Mouse (Mus musculus) 3T3-L1 (cell line): ENCODE measurements around the gene Rbms1.

Experiments used
- DNase-seq: peaks from one replicate; pipeline ENCODE4 v3.0.0-alpha.2; 2015; ENCODE audit warnings: low read depth, low spot score

Gene Rbms1

DNA sequence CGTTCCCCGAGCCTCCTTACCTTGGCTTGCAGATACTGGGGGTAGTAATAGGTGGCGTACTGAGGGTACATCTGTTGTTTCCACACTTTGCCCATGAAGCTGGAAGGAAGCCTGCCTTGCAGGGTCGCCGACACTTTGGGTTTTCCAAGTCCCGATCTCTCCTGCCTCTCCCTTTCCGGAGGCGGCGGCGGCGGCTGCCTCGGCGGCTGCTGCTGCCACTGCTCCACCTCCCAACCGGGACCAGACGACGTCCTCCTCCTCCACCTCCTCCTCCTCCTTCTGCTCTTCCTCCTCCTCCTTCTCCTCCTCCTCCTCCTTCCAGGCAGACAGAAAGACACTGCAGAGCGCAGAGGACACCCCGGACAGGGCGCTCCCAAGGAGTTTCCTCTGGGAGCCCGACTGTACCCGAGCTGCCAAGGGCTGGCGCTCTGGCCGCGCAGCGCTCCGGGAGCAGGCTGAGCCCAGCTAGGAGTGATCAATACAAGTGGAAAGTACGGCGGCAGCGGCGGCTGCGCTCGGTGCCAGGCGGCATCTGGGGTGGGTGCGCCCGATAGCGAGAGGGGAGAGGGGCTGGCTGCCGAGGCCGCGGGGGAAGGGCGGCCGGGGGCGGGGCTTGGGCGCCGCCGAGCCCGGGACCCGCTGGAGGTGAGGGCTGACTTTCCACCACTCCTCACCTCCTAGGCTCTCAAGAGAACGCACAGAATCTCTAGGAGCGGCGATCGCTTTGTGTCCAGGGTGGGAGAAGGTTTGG is at the start of gene Rbms1:
Rbms1 (minus strand) TSS at position 522 of the 751 bp plus-strand sequence.
- peak; percentile 67 for DNase-seq

DNA sequence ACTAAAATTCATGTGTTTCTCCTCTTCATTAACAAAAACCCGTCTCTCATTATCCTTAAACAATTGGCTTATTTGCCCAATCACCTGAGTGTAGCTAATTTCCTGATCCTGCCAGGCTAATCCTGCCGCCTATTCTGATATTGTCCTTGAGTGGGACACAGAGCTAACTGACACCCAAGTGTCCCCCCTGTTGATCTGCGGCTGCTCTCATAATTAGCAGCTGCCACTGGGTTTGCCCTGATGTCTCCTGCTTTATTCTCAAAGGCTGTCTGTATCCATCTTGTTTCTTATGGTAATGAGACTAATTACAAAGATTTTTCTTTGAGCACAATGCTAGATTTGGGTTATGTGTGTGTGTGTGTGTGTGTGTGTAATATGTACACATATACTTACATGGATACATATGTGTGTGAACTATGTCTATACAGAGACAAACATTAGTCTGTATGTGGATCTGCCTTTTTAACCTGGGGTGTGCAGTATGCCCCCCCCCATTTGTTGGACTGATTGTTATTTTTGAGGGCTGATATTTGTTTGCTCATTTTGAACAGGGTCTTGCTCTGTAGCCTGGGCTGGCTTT is 49.3 kb upstream of the Rbms1 start:
- no peak for DNase-seq

DNA sequence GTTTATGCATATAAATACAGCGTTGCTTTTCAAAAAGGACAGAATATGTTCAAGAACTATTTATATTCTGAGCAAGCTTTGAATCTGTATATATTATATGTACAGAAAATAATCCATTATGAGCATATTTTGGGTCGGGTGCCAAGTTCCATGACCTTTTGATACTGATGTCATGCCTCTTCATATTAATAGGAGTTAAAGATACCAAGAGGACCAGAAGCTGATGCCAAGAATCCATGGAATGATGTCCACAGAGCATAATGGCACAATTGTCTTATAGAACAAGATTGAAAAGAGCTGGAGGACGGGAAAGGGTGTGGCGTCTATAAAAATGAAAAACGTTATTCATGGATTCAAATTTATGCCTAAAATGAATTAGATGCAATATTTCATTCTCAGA is 23.3 kb upstream of the Rbms1 start:
- DNase-seq = peak; percentile 55

- no peak for DNase-seq
Measured at GRCm38 (mm10) chr2:60978538-60979313, 15.7 kb upstream of the Rbms1 start.

DNA sequence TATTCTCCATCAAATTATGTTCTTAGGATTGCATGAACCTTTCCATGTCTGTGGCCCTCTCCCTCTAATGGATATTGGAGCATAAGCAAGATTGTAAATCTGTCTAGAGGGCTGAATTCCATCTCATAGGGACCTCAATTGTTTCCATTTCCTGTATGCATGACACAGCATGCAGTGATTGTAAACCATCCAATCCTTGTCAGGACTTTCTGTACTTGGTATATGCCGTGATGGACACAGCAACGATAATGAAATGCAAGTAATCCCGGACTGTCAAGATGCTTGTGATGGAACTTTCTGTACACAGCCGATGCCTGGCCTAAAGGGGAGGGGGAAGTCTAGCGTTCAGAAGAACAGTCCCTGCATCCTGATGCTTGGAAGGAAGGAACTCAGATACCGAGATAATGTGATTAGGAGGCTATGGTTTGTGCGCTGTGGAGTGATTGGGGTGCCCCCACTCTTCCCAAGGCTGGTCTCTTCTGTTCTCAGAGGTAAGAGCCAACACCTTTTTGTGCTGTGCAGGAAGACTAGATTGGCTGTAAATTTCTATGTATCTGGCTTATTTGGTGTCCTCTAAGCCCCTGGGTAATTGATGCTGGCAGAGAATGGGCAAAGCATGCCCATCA is 9.3 kb upstream of the Rbms1 start:
- DNase-seq = no peak

GRCm38 (mm10) chr2:60963616-60964015 is 624 bp upstream of the Rbms1 start:
- DNase-seq = peak; percentile 65

- peak; percentile 63 for DNase-seq
Measured at GRCm38 (mm10) chr2:60962001-60962670, 856 bp downstream of the Rbms1 start.

DNA sequence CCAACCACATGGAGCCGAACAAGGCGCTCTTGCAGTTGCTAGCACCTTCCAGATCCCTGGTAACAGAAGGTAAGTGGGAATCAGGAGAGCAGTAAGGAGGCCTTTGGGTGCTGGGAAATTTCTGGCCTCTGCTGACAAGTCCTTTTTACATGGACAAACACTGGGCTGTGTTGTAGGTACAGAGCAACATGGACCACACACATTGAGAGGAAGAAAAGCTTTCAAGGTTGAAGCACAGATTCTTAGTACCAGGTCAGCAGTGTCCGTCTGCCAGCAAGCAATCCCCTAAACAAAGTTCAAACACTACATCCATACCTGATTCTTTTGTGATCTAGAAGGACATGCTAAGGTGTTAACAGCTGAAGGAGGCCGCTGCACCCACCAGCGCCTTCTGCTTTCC is 1.7 kb downstream of the Rbms1 start:
- peak; percentile 42 for DNase-seq

DNA sequence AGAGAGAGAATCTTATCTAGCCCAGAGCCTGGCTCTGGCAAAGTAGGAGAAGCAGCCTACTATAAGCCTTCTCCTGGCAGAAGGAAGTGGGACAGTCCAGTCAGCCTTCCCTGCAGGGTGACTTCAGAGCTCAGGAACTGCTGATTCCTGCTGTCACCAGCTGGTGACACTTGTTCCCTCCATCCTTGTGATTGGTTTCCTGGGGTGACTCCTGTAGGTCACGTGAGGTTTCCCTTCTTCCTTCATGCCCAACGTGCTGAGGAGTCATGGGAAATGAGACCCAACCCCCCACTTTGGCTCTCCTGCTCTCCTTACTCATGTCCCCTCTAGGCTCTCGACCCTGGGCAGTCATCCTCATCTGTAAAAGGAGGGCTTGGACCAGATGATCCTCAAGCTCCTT is 14.8 kb downstream of the Rbms1 start:
- no peak for DNase-seq

GRCm38 (mm10) chr2:60947817-60948216 is 15.2 kb downstream of the Rbms1 start:
- DNase-seq = no peak

DNA sequence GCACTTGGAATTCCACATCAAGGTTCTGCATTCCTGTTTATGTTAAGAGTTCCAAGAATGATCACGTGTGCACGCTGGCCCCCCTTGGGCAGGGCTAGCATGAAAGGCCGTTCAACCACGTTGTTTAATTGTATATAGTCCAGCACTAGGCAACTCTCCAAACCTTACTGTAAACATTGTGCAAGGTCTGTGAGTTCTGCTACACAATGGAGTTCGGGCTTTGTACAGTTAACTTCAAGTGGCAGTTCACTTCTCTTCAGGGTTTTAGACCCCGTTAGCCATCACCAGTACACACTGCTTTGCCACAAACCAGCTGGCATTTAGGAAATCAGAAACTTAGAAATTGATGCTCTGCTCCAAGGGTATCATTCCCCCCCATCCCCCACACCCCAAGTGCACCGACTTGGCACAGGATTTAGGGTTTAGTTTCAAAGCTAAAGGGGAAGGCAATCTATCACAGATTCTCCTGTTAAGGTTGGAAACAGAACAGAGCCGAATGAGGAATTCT is 22.5 kb downstream of the Rbms1 start:
- DNase-seq = peak; percentile 87

DNA sequence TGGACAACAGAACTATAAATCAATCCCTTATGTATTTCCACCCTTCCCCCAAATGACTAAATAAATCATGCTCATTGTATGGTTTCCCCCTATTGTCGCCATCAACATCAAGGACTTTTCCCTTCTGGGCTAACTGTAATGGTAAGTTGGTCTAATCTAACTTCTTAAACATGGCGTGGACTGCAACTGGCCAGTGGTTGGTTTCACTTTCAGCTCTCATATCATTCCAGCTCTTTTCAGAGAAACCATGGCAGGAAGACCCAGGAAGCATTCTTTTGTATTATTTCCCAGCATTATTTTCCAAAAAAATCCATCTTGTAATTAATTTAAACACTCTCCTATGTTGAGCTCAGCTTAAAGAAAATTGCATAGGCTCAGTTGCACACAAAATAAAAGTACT is 23.0 kb downstream of the Rbms1 start:
- DNase-seq = peak; percentile 70

DNA sequence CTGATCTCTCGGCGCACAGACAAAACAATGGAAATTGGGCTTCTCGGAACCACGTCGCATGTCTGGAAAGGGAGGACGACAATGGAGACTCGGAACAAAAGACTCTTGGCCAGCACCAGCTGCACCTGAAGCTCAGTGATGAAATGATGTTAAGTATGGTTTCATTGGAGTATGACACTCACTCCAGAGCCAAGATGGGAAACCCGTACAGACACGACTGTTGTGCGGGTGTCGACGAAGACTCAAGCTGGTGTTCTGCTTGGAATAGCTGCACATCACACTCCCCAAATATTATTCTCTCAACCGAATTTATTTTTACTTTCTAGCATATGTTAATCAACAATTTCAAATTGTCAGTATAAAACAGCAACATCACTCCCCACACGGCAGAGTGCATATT is 26.1 kb downstream of the Rbms1 start:
- no peak for DNase-seq

- DNase-seq = no peak
Measured at GRCm38 (mm10) chr2:60928948-60929347, 34.0 kb downstream of the Rbms1 start.

DNA sequence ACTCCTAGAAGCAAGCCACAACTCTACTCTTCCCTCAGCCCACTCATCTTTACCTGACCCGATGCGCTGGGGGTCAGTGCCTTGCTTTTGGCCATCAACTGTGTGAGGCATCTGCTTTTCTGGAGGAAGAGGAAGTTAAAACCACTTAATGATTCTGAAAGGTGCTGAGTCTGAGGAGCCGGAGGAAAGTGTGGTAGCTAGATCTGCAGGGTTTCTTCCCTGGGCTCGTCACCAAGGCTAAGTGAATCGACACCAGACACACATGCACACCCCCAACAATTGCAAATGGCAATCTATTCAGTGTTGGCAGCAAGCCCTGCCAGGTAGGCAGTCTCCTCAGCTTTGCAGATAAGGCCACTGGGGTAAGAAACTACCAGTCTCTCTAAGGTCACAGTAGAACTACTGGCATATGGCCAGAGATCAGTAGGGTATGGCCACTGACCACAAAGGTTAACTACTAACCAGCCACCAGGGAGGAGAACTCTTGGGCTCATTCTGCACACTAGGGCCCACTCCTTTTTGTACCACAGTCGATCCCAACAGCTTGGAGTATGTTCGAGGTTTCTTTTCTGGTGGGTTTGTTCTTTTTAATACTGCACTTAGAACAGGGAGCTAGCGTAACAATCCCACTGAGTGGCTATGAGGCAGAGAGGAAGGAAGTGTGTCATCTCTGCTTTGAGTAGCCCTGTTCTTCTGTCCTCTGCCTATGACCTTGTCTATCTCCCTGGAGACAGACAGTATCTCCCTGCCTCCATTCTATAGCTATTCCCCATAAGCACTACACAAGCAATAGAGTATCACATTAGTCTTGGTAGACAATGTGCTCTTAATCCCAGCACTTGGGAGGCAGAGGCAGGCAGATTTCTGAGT is 34.9 kb downstream of the Rbms1 start:
- no peak for DNase-seq

- no peak for DNase-seq
Measured at GRCm38 (mm10) chr2:60925063-60925462, 37.9 kb downstream of the Rbms1 start.

GRCm38 (mm10) chr2:60923756-60924544 is 39.0 kb downstream of the Rbms1 start:
- peak; percentile 50 for DNase-seq

DNA sequence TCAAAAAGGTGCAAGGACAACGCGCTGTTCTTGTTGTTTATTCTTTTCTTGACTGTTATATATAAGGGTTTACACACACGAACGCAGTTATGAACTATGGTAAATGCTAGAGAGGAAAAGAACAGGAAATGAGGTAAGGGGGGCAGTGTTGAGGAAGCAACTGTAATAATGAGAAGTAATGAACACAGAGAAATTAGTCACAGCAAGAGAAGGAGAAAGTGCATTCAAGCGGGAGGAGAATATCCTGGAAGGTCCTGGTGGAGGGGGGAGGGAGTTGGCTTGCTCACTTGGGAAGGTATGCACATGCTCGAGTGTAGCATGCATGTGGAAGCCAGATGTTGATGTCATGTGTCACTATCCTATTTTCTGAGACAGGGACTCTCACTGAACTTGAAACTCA is 39.9 kb downstream of the Rbms1 start:
- DNase-seq = peak; percentile 87

GRCm38 (mm10) chr2:60922351-60922750 is 40.6 kb downstream of the Rbms1 start:
- DNase-seq = no peak

DNA sequence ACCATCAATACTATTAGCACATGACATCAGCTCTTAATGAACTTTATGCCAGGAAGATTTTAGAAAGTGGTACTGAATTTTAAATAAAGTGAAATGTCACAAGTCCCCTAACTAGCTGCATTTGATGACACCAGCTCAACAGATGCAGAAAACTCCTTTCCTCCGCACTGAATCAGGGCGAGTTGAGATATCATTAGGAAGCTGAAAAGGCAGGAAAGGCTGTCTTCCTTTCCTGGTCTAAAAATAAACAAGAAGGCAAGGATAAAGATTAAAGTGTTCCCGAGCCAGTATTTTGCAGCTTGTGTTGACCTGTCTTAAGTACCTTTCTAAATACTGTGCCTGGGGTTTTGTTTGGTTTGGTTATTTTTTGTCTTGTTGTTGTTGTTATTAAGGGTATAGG is 42.9 kb downstream of the Rbms1 start:
- no peak for DNase-seq
